Mouse (Mus musculus) G1E-ER4 (cell line): ENCODE results near the gene Gm6096. TPM values are rescaled to one million over a fixed set of nuclear protein-coding genes. Genes with fewer than 3 reads are reported as not detected.

Experiments
- GATA1 ChIP-seq: IDR thresholded peaks from one replicate; pipeline ENCODE4 v1.8.0; 2012; ENCODE audit warnings: low read length, inconsistent platforms
- polyA plus RNA-seq: library from polyadenylated mRNA; stranded (reverse); fragments of >175 nt; gene quantifications from 2 replicates; pipeline ENCODE4 v1.2.3, GENCODE M21; 2012

Gene Gm6096
- polyA plus RNA-seq, 1 experiment = not detected

DNA sequence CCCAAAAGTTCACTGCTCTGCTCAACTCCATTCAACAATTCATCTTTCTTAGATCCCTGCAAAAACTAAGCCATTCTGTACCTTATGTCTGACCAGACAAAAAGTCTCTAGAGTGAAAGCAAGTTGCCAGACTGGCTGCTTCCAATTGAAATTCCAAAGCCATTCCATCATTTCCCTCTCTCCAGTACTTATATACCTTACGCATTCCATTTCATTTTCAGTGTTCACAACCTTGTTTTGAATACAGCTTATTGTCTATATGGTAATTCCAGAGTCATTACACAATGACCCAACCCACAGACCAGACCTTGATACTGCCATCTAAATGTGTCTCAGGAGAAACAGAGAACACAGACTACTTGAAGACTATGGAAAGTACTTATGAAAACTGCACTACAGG is 17.6 kb downstream of the Gm6096 start:
- TF ChIP-seq GATA1 = no peak

DNA sequence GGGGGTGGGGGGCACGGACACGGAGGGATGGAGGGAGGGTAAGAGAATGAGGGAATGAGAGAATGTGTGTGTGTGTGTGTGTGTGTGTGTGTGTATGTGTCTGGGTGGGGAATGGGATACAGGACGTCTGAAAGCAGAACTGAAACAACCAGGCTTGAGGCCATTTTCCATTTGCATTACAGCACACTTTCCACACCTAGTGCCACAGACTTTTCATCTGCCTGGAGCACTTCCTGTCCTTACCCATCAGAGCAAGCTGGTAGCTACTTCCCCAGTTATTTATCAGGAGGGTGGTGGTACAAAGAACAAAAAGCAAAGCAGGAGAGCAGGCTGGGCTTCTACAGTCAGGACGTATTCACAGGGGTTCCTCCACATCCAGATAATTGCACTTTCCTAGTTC is 21.6 kb downstream of the Gm6096 start:
- TF ChIP-seq GATA1 = no peak

DNA sequence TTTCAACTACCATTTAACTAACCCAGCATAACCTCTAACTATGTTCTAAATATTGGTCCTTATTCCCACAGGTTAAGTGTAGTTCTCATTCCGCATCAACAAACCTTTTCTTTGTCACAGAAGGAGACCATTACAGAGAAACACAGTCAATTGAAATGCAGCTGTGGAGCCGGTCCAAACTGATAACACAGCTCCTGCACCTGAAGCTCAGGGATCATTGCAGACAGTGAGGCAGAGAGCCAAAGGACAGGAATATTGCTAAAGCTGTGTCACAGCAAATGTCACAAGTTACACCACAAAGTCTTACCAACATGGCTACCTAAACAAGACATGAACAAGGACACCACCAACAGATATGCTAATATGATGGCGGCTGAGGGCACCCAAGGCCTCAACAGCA is 25.2 kb downstream of the Gm6096 start:
- TF ChIP-seq GATA1 = no peak

DNA sequence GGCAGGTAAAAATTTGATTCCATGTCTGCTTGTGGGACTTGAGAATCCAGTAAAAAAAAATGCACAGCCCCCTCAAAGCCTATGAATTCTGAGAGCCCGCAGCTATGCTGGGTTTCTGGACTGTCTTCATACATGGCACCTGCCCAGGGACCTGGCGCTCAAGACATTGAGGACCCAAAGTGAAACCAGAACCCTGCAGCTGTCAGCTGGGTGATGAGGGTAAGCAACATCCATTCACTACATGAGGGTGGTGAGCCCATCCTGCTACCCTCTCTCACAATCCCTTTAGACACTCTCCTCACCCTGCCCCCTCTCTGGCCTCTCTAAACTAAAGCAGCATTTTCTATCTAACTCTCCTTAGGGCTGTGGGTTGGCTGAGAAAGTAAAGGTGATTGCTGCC is 26.8 kb downstream of the Gm6096 start:
- no peak for TF ChIP-seq GATA1

DNA sequence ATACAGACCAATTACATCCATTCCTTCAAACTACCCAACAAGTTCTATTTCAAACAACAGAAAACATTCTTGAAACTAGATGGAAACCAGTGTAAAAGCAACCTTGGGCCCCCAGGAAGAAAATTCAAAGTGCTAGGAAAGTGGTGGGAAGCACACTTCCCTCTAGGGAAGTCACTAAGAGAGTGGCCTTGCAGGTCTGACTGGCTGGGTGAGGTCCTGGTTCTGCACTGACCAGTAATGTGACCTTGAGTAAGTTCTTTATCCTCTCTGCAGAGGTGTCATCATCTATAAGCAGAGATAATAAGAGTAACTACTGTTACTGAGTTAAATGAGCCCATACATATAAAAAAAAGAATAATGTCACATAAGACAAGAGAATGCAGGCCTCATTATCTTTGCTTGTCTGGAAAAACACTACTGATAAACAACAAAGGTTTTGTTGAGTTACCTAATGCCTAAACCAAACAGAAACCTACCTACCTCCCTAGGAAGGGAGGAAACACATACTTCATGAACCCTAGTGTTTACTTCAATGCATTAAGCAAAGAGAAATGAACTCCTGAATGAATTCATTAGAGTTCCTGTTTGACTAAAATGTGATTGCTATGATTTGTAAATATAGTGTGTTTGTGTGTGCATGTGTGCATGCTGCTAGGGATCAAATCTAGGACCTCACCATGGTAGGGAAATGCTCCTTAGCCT is 39.8 kb downstream of the Gm6096 start:
- no peak for TF ChIP-seq GATA1

DNA sequence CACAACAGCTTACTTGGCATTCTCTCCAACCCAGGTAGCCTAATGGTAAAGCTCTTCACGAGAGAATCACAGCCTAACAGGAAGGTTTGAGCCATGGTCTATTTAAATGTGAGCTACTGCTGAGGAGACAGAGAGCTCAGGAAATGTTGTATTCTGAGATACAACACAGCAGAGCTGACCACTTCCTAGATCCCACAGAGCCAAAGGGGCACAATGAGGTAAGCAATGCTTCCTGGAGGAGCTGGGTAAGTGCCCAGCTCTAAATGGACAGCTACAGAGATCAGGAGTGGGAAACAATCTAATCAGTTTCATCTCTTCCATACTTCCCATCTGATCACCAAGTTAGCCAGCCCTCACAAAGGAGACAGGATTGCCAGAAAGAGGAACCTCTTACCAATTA is 40.4 kb downstream of the Gm6096 start:
- TF ChIP-seq GATA1 = no peak

DNA sequence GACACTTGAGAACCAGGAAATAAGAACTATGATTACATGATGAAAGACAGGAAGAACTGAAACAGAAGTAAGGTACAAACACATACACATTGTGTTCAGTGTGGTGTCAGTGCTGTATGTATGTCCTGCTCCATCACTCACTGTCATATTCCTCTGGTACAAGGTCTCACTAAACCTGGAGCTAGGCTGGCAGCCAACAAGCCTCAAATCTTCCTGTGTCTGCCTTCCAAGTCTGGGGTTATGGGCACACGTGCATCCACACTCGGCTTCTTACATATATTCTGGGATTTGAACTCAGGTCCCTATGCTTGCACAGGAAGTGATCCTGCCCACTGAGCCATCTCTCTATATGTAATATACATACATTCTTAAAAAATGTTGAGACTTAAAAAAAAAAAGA is 41.8 kb downstream of the Gm6096 start:
- TF ChIP-seq GATA1 = no peak

DNA sequence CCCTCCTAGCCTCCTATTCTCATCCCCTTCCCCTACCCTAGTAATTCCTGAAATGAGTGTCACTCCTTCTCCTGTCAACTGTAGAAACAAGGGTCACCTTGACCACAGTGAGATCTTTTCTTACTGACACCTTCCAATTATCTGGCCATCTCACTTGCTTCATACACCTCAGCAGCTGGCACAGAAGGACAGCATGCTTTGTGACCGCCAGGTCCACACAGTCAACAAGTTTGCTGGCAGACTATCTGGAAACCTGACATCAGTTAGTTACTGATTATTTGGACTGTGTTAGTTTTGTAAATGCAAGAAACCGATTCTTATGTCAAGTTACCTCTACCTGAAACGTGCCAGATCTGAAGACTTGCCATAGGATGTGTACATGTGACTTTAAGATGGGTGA is 45.3 kb downstream of the Gm6096 start:
- TF ChIP-seq GATA1 = no peak

DNA sequence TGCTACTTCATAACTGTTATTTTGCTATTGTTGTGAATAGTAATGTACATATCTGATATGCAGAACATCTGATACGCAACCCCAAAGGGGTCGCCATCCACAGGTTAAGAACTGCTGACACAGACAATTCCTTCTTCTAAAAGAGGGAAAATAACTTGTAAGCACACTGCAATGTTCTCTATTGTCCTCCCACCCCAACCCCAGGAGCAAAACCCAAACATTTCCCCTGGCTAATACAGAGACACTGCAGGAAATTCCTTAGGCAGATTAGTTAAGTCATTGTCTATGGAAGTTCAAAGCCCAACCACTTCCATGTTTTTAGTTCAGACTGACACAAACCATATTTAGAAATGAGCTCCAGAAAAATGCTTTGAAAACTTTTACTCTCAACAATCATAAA is 48.0 kb downstream of the Gm6096 start:
- TF ChIP-seq GATA1 = no peak

Other genes with a start within 250 kb of the Gm6096 start
- not detected in 2 replicates for gene Scgb2b27, start 237.1 kb upstream of the Gm6096 start, polyA plus RNA-seq
- not detected in 2 replicates for gene Scgb1b27, start 229.6 kb upstream of the Gm6096 start, polyA plus RNA-seq
- gene Scgb1b30, start 155.6 kb upstream of the Gm6096 start, polyA plus RNA-seq = not detected in 2 replicates
- not detected in 2 replicates for gene Wtip, start 117.8 kb upstream of the Gm6096 start, polyA plus RNA-seq
- 86.0 and 111 TPM in 2 replicates for gene Uba2, start 81.4 kb upstream of the Gm6096 start, polyA plus RNA-seq
- gene Pdcd2l, start 54.4 kb upstream of the Gm6096 start, polyA plus RNA-seq = 11.0 and 11.6 TPM in 2 replicates
- gene Gpi1, start 20.7 kb upstream of the Gm6096 start, polyA plus RNA-seq = 2,067 and 4,270 TPM in 2 replicates
- 25.8 and 28.7 TPM in 2 replicates for gene 4931406P16Rik, start 62.5 kb downstream of the Gm6096 start, polyA plus RNA-seq
- gene Lsm14a, start 142.3 kb downstream of the Gm6096 start, polyA plus RNA-seq = 54.2 and 72.4 TPM in 2 replicates